Mouse (Mus musculus): ENCODE results near the gene Zmym3. TPM values are rescaled to one million over a fixed set of nuclear protein-coding genes. Genes with fewer than 3 reads are reported as not detected.
"Not testable (repeated sequence)": the region's sequence is repeated elsewhere in the genome, so short reads cannot be mapped to it uniquely, and the experiment has no call there.

The Zmym3 gene
- polyA plus RNA-seq, 1 experiment: 67.0 TPM

GRCm38 (mm10) chrX:101377076-101377475 is 43.6 kb downstream of the Zmym3 start:
- Histone ChIP-seq H3K4me3 (ENCODE audit: insufficient read depth, low read length) (no peak overlapping the region), H3K27ac (ENCODE audit: insufficient read depth, low read length) (no peak overlapping the region), H3K4me1 (ENCODE audit: control insufficient read depth, insufficient read depth, low read length) (no peaks in the 10 kb centered on the region)
- TF ChIP-seq POLR2A (IDR thresholded peaks at IDR 0.05; ENCODE audit: low read depth, low read length): no peak
- TF ChIP-seq CTCF (IDR thresholded peaks at IDR 0.05; ENCODE audit: borderline replicate concordance, insufficient read depth, low read length): no peak

GRCm38 (mm10) chrX:101376190-101376968 is 44.3 kb downstream of the Zmym3 start, which contains the start of gene Gjb1:
TSS of gene Gjb1 (plus strand) at chrX:101376378.
- TF ChIP-seq POLR2A (IDR thresholded peaks at IDR 0.05; ENCODE audit: low read depth, low read length) (no peak), CTCF (IDR thresholded peaks at IDR 0.05; ENCODE audit: borderline replicate concordance, insufficient read depth, low read length) (no peak)
- no peaks in the 10 kb centered on the region for H3K4me1 ChIP-seq (ENCODE audit: control insufficient read depth, insufficient read depth, low read length)
- H3K4me3 ChIP-seq (ENCODE audit: insufficient read depth, low read length): no peak within 1 kb of the TSS
- no peak within 1 kb of the TSS for H3K27ac ChIP-seq (ENCODE audit: insufficient read depth, low read length)

- H3K27ac ChIP-seq (ENCODE audit: insufficient read depth, low read length): no peak overlapping the region
- TF ChIP-seq POLR2A (IDR thresholded peaks at IDR 0.05; ENCODE audit: low read depth, low read length) (no peak), CTCF (IDR thresholded peaks at IDR 0.05; ENCODE audit: borderline replicate concordance, insufficient read depth, low read length) (no peak)
- H3K4me1 ChIP-seq (ENCODE audit: control insufficient read depth, insufficient read depth, low read length): peaks cover 4% of the 10 kb centered on the region; the same call in 1 of the 2 replicates
- no peak overlapping the region for H3K4me3 ChIP-seq (ENCODE audit: insufficient read depth, low read length)
Observed at GRCm38 (mm10) chrX:101372946-101373345, 47.7 kb downstream of the Zmym3 start.

GRCm38 (mm10) chrX:101370573-101370972 is 50.1 kb downstream of the Zmym3 start:
- no peak for TF ChIP-seq CTCF (IDR thresholded peaks at IDR 0.05; ENCODE audit: borderline replicate concordance, insufficient read depth, low read length)
- no peak for TF ChIP-seq POLR2A (IDR thresholded peaks at IDR 0.05; ENCODE audit: low read depth, low read length)
- H3K4me1 ChIP-seq (ENCODE audit: control insufficient read depth, insufficient read depth, low read length): peaks cover 4% of the 10 kb centered on the region; the same call in 1 of the 2 replicates
- no peak overlapping the region for H3K27ac ChIP-seq (ENCODE audit: insufficient read depth, low read length)
- no peak overlapping the region for H3K4me3 ChIP-seq (ENCODE audit: insufficient read depth, low read length)

GRCm38 (mm10) chrX:101369001-101369400 is 51.6 kb downstream of the Zmym3 start:
- H3K4me1 ChIP-seq (ENCODE audit: control insufficient read depth, insufficient read depth, low read length): peaks cover 4% of the 10 kb centered on the region; the same call in 1 of the 2 replicates
- H3K4me3 ChIP-seq (ENCODE audit: insufficient read depth, low read length): no peak overlapping the region
- TF ChIP-seq POLR2A (IDR thresholded peaks at IDR 0.05; ENCODE audit: low read depth, low read length) (no peak), CTCF (IDR thresholded peaks at IDR 0.05; ENCODE audit: borderline replicate concordance, insufficient read depth, low read length) (no peak)
- no peak overlapping the region for H3K27ac ChIP-seq (ENCODE audit: insufficient read depth, low read length)

- H3K27ac ChIP-seq (ENCODE audit: insufficient read depth, low read length); H3K4me1 ChIP-seq (ENCODE audit: control insufficient read depth, insufficient read depth, low read length): not testable (repeated sequence)
Observed at GRCm38 (mm10) chrX:101358902-101359301, 61.7 kb downstream of the Zmym3 start.

More at GRCm38 (mm10) chrX:101358902-101359301, 61.7 kb downstream of the Zmym3 start:
- H3K4me3 ChIP-seq (ENCODE audit: insufficient read depth, low read length): not testable (repeated sequence)

Other genes with a start within 250 kb of the Zmym3 start
- 73.9 and 83.3 TPM in 2 replicates for gene Snx12, start 198.3 kb downstream of the Zmym3 start, polyA plus RNA-seq (2011; ENCODE audit: insufficient read length, low read depth, missing spikeins)
- gene Foxo4, start 166.3 kb downstream of the Zmym3 start, polyA plus RNA-seq (2011; ENCODE audit: insufficient read length, low read depth, missing spikeins): 12.8 and 15.3 TPM in 2 replicates
- gene Gm614, start 156.9 kb downstream of the Zmym3 start, polyA plus RNA-seq (2011; ENCODE audit: insufficient read length, low read depth, missing spikeins): not detected in 2 replicates
- 4.6 and 4.8 TPM in 2 replicates for gene Il2rg, start 152.6 kb downstream of the Zmym3 start, polyA plus RNA-seq (2011; ENCODE audit: insufficient read length, low read depth, missing spikeins)
- gene Gm20489, start 151.8 kb downstream of the Zmym3 start, polyA plus RNA-seq (2011; ENCODE audit: insufficient read length, low read depth, missing spikeins): not detected in 2 replicates
- gene Med12, start 146.8 kb downstream of the Zmym3 start, polyA plus RNA-seq (2011; ENCODE audit: insufficient read length, low read depth, missing spikeins): 45.8 and 47.9 TPM in 2 replicates
- 0.47 and 0.91 TPM in 2 replicates for gene Nlgn3, start 121.7 kb downstream of the Zmym3 start, polyA plus RNA-seq (2011; ENCODE audit: insufficient read length, low read depth, missing spikeins)
- not detected in 2 replicates for gene Gjb1, start 44.5 kb downstream of the Zmym3 start, polyA plus RNA-seq (2011; ENCODE audit: insufficient read length, low read depth, missing spikeins)
- 384 and 440 TPM in 2 replicates for gene Nono, start 8.5 kb upstream of the Zmym3 start, polyA plus RNA-seq (2011; ENCODE audit: insufficient read length, low read depth, missing spikeins)
- gene Itgb1bp2, start 28.2 kb upstream of the Zmym3 start, polyA plus RNA-seq (2011; ENCODE audit: insufficient read length, low read depth, missing spikeins): 1.5 and 2.5 TPM in 2 replicates
- 35.8 and 38.3 TPM in 2 replicates for gene Taf1, start 111.9 kb upstream of the Zmym3 start, polyA plus RNA-seq (2011; ENCODE audit: insufficient read length, low read depth, missing spikeins)
- 180 and 247 TPM in 2 replicates for gene Ogt, start 219.2 kb upstream of the Zmym3 start, polyA plus RNA-seq (2011; ENCODE audit: insufficient read length, low read depth, missing spikeins)